Mouse (Mus musculus) kidney, adult 2 months (tissue): ENCODE measurements at regions not wholly inside any gene's neighbourhood (a gene's known extent, or its start where the extent isn't known, plus 50 kb on each side); places are given as distances from the start of the nearest gene placed in this dataset.

Source experiments
- CTCF ChIP-seq: fragments of 200-500 bp; conservative IDR thresholded peaks from 2 replicates; pipeline ENCODE4 v1.5.1; 2011; ENCODE audit warnings: low read depth, mild to moderate bottlenecking, control low read depth, low read length, moderate library complexity, mixed read lengths; ENCODE audit not compliant: insufficient read depth, insufficient read length
- POLR2A ChIP-seq: fragments of 200-500 bp; IDR thresholded peaks from one replicate; pipeline ENCODE4 v1.6.1; 2011; ENCODE audit warnings: low read depth, low read length, control low read depth

DNA sequence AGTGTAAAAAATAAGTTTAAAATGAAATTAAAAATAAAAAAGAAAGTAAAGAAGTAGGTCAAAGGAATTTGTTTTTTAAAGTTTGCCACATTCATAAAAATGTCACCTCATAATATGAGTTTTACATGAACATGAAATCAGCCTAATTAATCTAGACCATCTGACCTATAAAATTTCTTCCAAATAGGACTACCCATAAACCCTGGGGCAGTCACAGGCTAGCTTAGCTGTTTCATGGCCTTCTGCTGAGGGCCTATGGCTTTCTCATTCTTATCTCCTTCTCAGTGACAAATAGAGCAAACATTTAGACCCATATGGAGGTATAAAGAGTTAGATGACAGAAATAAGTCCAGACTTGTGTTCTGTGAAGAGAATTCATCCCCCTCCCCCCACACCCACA lies 520.2 kb downstream of the Nebl start:
- TF ChIP-seq CTCF (no peak), POLR2A (no peak)
